Mouse (Mus musculus): ENCODE data around the gene Gipc3.

Gene Gipc3

GRCm38 (mm10) chr10:81320550-81321347 lies 22.3 kb downstream of the Gipc3 start, which contains the start of gene Cactin:
Cactin (plus strand) TSS chr10:81321103.
- DNase-seq (ENCODE audit: low spot score), result peak; percentile 100

GRCm38 (mm10) chr10:81319741-81320549 lies 23.1 kb downstream of the Gipc3 start:
- DNase-seq (ENCODE audit: low spot score), result peak; percentile 99

GRCm38 (mm10) chr10:81319330-81319699 lies 23.8 kb downstream of the Gipc3 start:
- DNase-seq (ENCODE audit: low spot score), result no peak

- DNase-seq (ENCODE audit: low spot score), result no peak
Measured at GRCm38 (mm10) chr10:81318589-81319329, 24.3 kb downstream of the Gipc3 start.

GRCm38 (mm10) chr10:81317273-81317672 lies 25.8 kb downstream of the Gipc3 start:
- DNase-seq (ENCODE audit: low spot score), result peak; percentile 77

- DNase-seq (ENCODE audit: low spot score), result peak; percentile 58
Measured at GRCm38 (mm10) chr10:81316338-81317060, 26.6 kb downstream of the Gipc3 start.

GRCm38 (mm10) chr10:81315587-81315986 lies 27.5 kb downstream of the Gipc3 start:
- no peak for DNase-seq (ENCODE audit: low spot score)

- no peak for DNase-seq (ENCODE audit: low spot score)
Measured at GRCm38 (mm10) chr10:81314201-81314600, 28.9 kb downstream of the Gipc3 start.

GRCm38 (mm10) chr10:81313581-81313980 lies 29.5 kb downstream of the Gipc3 start:
- DNase-seq (ENCODE audit: low spot score), result no peak

- no peak for DNase-seq (ENCODE audit: low spot score)
Measured at GRCm38 (mm10) chr10:81309571-81309970, 33.5 kb downstream of the Gipc3 start.

- DNase-seq (ENCODE audit: low spot score), result no peak
Measured at GRCm38 (mm10) chr10:81306837-81307682, 36.0 kb downstream of the Gipc3 start.

- DNase-seq (ENCODE audit: low spot score), result no peak
Measured at GRCm38 (mm10) chr10:81306173-81306668, 36.8 kb downstream of the Gipc3 start.

GRCm38 (mm10) chr10:81305663-81306062 lies 37.4 kb downstream of the Gipc3 start:
- DNase-seq (ENCODE audit: low spot score), result no peak

- DNase-seq (ENCODE audit: low spot score), result peak; percentile 75
Measured at GRCm38 (mm10) chr10:81304597-81305238, 38.3 kb downstream of the Gipc3 start.

- no peak for DNase-seq (ENCODE audit: low spot score)
Measured at GRCm38 (mm10) chr10:81303761-81304160, 39.3 kb downstream of the Gipc3 start.

GRCm38 (mm10) chr10:81303258-81303657 lies 39.8 kb downstream of the Gipc3 start:
- no peak for DNase-seq (ENCODE audit: low spot score)

GRCm38 (mm10) chr10:81302781-81303218 lies 40.3 kb downstream of the Gipc3 start:
- DNase-seq (ENCODE audit: low spot score), result no peak

- no peak for DNase-seq (ENCODE audit: low spot score)
Measured at GRCm38 (mm10) chr10:81302288-81302687, 40.8 kb downstream of the Gipc3 start.

- no peak for DNase-seq (ENCODE audit: low spot score)
Measured at GRCm38 (mm10) chr10:81301321-81301720, 41.7 kb downstream of the Gipc3 start.

- no peak for DNase-seq (ENCODE audit: low spot score)
Measured at GRCm38 (mm10) chr10:81300352-81300907, 42.6 kb downstream of the Gipc3 start.
